Mouse (Mus musculus) liver, embryonic 18 days (tissue): Measurements from ENCODE around the gene Disp1. TPM values are rescaled to one million over a fixed set of nuclear protein-coding genes. Genes with fewer than 3 reads are reported as not detected.

Experiments used
- polyA plus RNA-seq: library from polyadenylated mRNA; depleted of rRNA; stranded (reverse); fragments of >200 nt; gene quantifications from 2 replicates; pipeline ENCODE4 v1.2.3, GENCODE M21; 2012; rRNA removed

Gene Disp1
- 2.1 TPM in 2 replicates for polyA plus RNA-seq

GRCm38 (mm10) chr1:183220796-183221718 lies at the start of gene Disp1:
Gene Disp1 (minus strand): TSS chr1:183221522.

Other genes with a start within 250 kb of the Disp1 start
- gene Aida, start 75.1 kb upstream of the Disp1 start, polyA plus RNA-seq = 16.3 and 16.6 TPM in 2 replicates
- gene Brox, start 75.7 kb upstream of the Disp1 start, polyA plus RNA-seq = 12.1 and 12.6 TPM in 2 replicates
- gene Mia3, start 148.0 kb upstream of the Disp1 start, polyA plus RNA-seq = 27.5 and 32.2 TPM in 2 replicates
- 5.7 and 6.1 TPM in 2 replicates for gene Taf1a, start 167.5 kb upstream of the Disp1 start, polyA plus RNA-seq
- gene Hhipl2, start 196.7 kb upstream of the Disp1 start, polyA plus RNA-seq = 0.02 TPM in 2 replicates